Mouse (Mus musculus): ENCODE measurements around the gene Rrp9.

- TF ChIP-seq CTCF (IDR thresholded peaks at IDR 0.05; ENCODE audit: borderline replicate concordance, insufficient read depth, low read length) = no peak
- no peak for TF ChIP-seq POLR2A (IDR thresholded peaks at IDR 0.05; ENCODE audit: low read depth, low read length)
Observed at GRCm38 (mm10) chr9:106482578-106483115, 6.9 kb downstream of the Rrp9 start.
